Mouse (Mus musculus) thymus, adult 2 months (tissue): ENCODE results near the gene Awat2. TPM values are rescaled to one million over a fixed set of nuclear protein-coding genes. Genes with fewer than 3 reads are reported as not detected.
"Not testable (repeated sequence)": the region's sequence is repeated elsewhere in the genome, so short reads cannot be mapped to it uniquely, and the experiment has no call there.

Experiments used
- DNase-seq: peaks from one replicate; pipeline ENCODE4 v3.0.0; 2021
- H3K27ac ChIP-seq: fragments of 200-500 bp; 2 replicates; pipeline ENCODE4 v1.5.1; 2012; ENCODE audit warnings: low read length, control low read depth; ENCODE audit not compliant: control insufficient read depth, insufficient read depth
- H3K27me3 ChIP-seq: fragments of 200-500 bp; 2 replicates; pipeline ENCODE4 v1.6.1; 2012; ENCODE audit warnings: mild to moderate bottlenecking, low read length, moderate library complexity, mixed read lengths; ENCODE audit not compliant: control insufficient read depth, insufficient read depth
- H3K36me3 ChIP-seq: fragments of 200-500 bp; 2 replicates; pipeline ENCODE4 v1.6.1; 2012; ENCODE audit warnings: mild to moderate bottlenecking, low read length, moderate library complexity; ENCODE audit not compliant: control insufficient read depth, insufficient read depth
- H3K4me1 ChIP-seq: fragments of 200-500 bp; replicated peaks from 2 replicates; pipeline ENCODE4 v1.6.1; 2012; ENCODE audit warnings: low read length; ENCODE audit not compliant: control insufficient read depth, insufficient read depth
- H3K4me3 ChIP-seq: fragments of 200-500 bp; 2 replicates; pipeline ENCODE4 v1.5.1; 2012; ENCODE audit warnings: mild to moderate bottlenecking, low read length, control low read depth, moderate library complexity; ENCODE audit not compliant: control insufficient read depth, insufficient read depth
- CTCF ChIP-seq: fragments of 200-500 bp; IDR thresholded peaks from 2 replicates; pipeline ENCODE4 v1.5.1; 2012; ENCODE audit warnings: mild to moderate bottlenecking, control low read depth, low read length, moderate library complexity, borderline replicate concordance; ENCODE audit not compliant: control insufficient read depth, poor library complexity, insufficient read depth; ENCODE audit errors: extremely low read depth
- POLR2A ChIP-seq: fragments of 200-500 bp; IDR thresholded peaks from 2 replicates; pipeline ENCODE4 v1.6.1; 2012; ENCODE audit warnings: mild to moderate bottlenecking, low read length, control low read depth, moderate library complexity; ENCODE audit not compliant: control insufficient read depth, poor library complexity, insufficient read depth; ENCODE audit errors: extremely low read depth
- WGBS: fragments of 180-500 bp; shearing (Covaris S2); methylation state at CpG from one replicate; pipeline ENCODE4 v1.1.7; 2018; 5-methylcytosine and 5-hydroxymethylcytosine counted together
- polyA plus RNA-seq: library from polyadenylated mRNA; depleted of rRNA; stranded (reverse); fragments of >200 nt; gene quantifications from 2 replicates; pipeline ENCODE4 v1.2.3, GENCODE M21; 2012; rRNA removed

Gene Awat2
- polyA plus RNA-seq = 0.88 and 0.93 TPM in 2 replicates

GRCm38 (mm10) chrX:100442617-100443016 is at the start of gene Awat2:
Awat2 (minus strand) TSS chrX:100442717.
- H3K4me1 ChIP-seq, H3K27ac ChIP-seq, H3K27me3 ChIP-seq, H3K4me3 ChIP-seq, DNase-seq, H3K36me3 ChIP-seq: not testable (repeated sequence)
- whole genome bisulfite sequencing = 97% methylated on average over 2 of the region's 2 CpGs

- no peak overlapping the region for H3K27ac ChIP-seq
- no peaks in the 10 kb centered on the region for H3K4me1 ChIP-seq
- TF ChIP-seq CTCF (no peak), POLR2A (no peak)
- DNase-seq = peak; percentile 61
- H3K4me3 ChIP-seq = no peak overlapping the region
- H3K36me3 ChIP-seq = no peaks in the 10 kb centered on the region
- no peaks in the 10 kb centered on the region for H3K27me3 ChIP-seq
- 13% methylated on average over 3 of the region's 3 CpGs for WGBS
Observed at GRCm38 (mm10) chrX:100480317-100480716, 37.8 kb upstream of the Awat2 start.

- no peak overlapping the region for H3K4me3 ChIP-seq
- no peak overlapping the region for H3K27ac ChIP-seq
- DNase-seq = no peak
- WGBS = 72% methylated on average over 4 of the region's 4 CpGs
- TF ChIP-seq POLR2A (no peak), CTCF (no peak)
- H3K4me1 ChIP-seq = no peaks in the 10 kb centered on the region
- H3K36me3 ChIP-seq = no peaks in the 10 kb centered on the region
- H3K27me3 ChIP-seq = no peaks in the 10 kb centered on the region
Observed at GRCm38 (mm10) chrX:100475569-100476223, 33.2 kb upstream of the Awat2 start.

- H3K27ac ChIP-seq = no peak overlapping the region
- no peaks in the 10 kb centered on the region for H3K4me1 ChIP-seq
- no peaks in the 10 kb centered on the region for H3K36me3 ChIP-seq
- DNase-seq = no peak
- 89% methylated on average over 3 of the region's 3 CpGs for WGBS
- no peaks in the 10 kb centered on the region for H3K27me3 ChIP-seq
- TF ChIP-seq CTCF (no peak), POLR2A (no peak)
- H3K4me3 ChIP-seq = no peak overlapping the region
Observed at GRCm38 (mm10) chrX:100471491-100471890, 29.0 kb upstream of the Awat2 start.

- DNase-seq = no peak
- WGBS = 86% methylated on average over 3 of the region's 3 CpGs
- no peak for TF ChIP-seq CTCF
- TF ChIP-seq POLR2A = no peak
Observed at GRCm38 (mm10) chrX:100470126-100470525, 27.6 kb upstream of the Awat2 start.

GRCm38 (mm10) chrX:100468047-100468446 is 25.5 kb upstream of the Awat2 start:
- H3K27me3 ChIP-seq = no peaks in the 10 kb centered on the region
- H3K4me1 ChIP-seq = no peaks in the 10 kb centered on the region
- 7% methylated on average over 4 of the region's 4 CpGs for WGBS
- no peak overlapping the region for H3K27ac ChIP-seq
- TF ChIP-seq CTCF = no peak
- TF ChIP-seq POLR2A = no peak
- DNase-seq = no peak
- H3K4me3 ChIP-seq = no peak overlapping the region
- no peaks in the 10 kb centered on the region for H3K36me3 ChIP-seq

More at GRCm38 (mm10) chrX:100470126-100470525, 27.6 kb upstream of the Awat2 start:
- no peak overlapping the region for H3K4me3 ChIP-seq
- H3K36me3 ChIP-seq = no peaks in the 10 kb centered on the region
- H3K4me1 ChIP-seq = no peaks in the 10 kb centered on the region
- no peaks in the 10 kb centered on the region for H3K27me3 ChIP-seq
- no peak overlapping the region for H3K27ac ChIP-seq

- 97% methylated on average over 7 of the region's 7 CpGs for WGBS
- Histone ChIP-seq H3K4me1 (no peaks in the 10 kb centered on the region), H3K36me3 (no peaks in the 10 kb centered on the region), H3K27ac (no peak overlapping the region), H3K4me3 (no peak overlapping the region), H3K27me3 (no peaks in the 10 kb centered on the region)
- DNase-seq = no peak
- no peak for TF ChIP-seq POLR2A
- TF ChIP-seq CTCF = no peak
Observed at GRCm38 (mm10) chrX:100443532-100443931, 1.0 kb upstream of the Awat2 start.
